Mouse (Mus musculus) neural tube, embryonic 11.5 days (tissue): ENCODE measurements around the gene Gipc2. TPM values are rescaled to one million over a fixed set of nuclear protein-coding genes. Genes with fewer than 3 reads are reported as not detected.

ENCODE experiments used
- ATAC-seq: fragments of 200-750 bp; cut with Nextera tagmentation; 2 replicates; pipeline ENCODE4 v1.8.0; 2017; ENCODE audit warnings: moderate number of reproducible peaks, mild to moderate bottlenecking, moderate TSS enrichment, moderate library complexity; ENCODE audit not compliant: insufficient read depth, low FRiP score, low TSS enrichment
- DNase-seq: peaks from one replicate; pipeline ENCODE4 v3.0.0-alpha.2; 2015; ENCODE audit warnings: low spot score
- H3K27ac ChIP-seq: fragments of 300-500 bp; sonication (generic); 2 replicates; pipeline ENCODE4 v1.5.1; 2014; ENCODE audit warnings: low read depth, mild to moderate bottlenecking, low read length
- H3K27me3 ChIP-seq: fragments of 300-500 bp; sonication (generic); 2 replicates; pipeline ENCODE4 v1.6.1; 2014; ENCODE audit warnings: mild to moderate bottlenecking, low read length, mixed read lengths; ENCODE audit not compliant: control insufficient read depth, insufficient read depth
- H3K36me3 ChIP-seq: fragments of 300-500 bp; sonication (generic); 2 replicates; pipeline ENCODE4 v1.6.1; 2014; ENCODE audit warnings: mild to moderate bottlenecking, low read length, moderate library complexity, mixed read lengths; ENCODE audit not compliant: control insufficient read depth, insufficient read depth
- H3K4me1 ChIP-seq: fragments of 300-500 bp; sonication (generic); 2 replicates; pipeline ENCODE4 v1.6.1; 2014; ENCODE audit warnings: low read length, mixed read lengths; ENCODE audit not compliant: control insufficient read depth, insufficient read depth
- H3K4me2 ChIP-seq: fragments of 300-500 bp; sonication (generic); 2 replicates; pipeline ENCODE4 v1.6.1; 2014; ENCODE audit warnings: low read depth, mild to moderate bottlenecking, moderate library complexity
- H3K4me3 ChIP-seq: fragments of 300-500 bp; sonication (generic); 2 replicates; pipeline ENCODE4 v1.5.1; 2014; ENCODE audit warnings: low read depth, low read length
- H3K9ac ChIP-seq: fragments of 300-500 bp; sonication (generic); 2 replicates; pipeline ENCODE4 v1.6.1; 2014; ENCODE audit warnings: mild to moderate bottlenecking, low read length
- H3K9me3 ChIP-seq: fragments of 300-500 bp; sonication (generic); 2 replicates; pipeline ENCODE4 v1.6.1; 2016; ENCODE audit warnings: low read length; ENCODE audit not compliant: control insufficient read depth
- WGBS: fragments of 180-500 bp; shearing (Covaris S2); extraction: QIAGEN DNeasy Blood & Tissue Kit; methylation state at CpG from one replicate; pipeline ENCODE4 v1.1.7; 2014; 5-methylcytosine and 5-hydroxymethylcytosine counted together
- polyA plus RNA-seq: library from polyadenylated mRNA; unstranded; fragments of >200 nt; fragmentation: Nextera tagmentation; extraction: Ambion mirVana; gene quantifications from 2 replicates; pipeline ENCODE4 v1.2.1, GENCODE M21; 2014

The Gipc2 gene
- polyA plus RNA-seq, 1 experiment from 2014 or later = 1.1 TPM

- no peak overlapping the region for H3K4me2 ChIP-seq
- H3K4me1 ChIP-seq = no peaks in the 10 kb centered on the region
- 88% methylated on average over 8 of the region's 8 CpGs for WGBS
- no peaks in the 10 kb centered on the region for H3K27me3 ChIP-seq
- no peak for DNase-seq
- H3K4me3 ChIP-seq = no peak overlapping the region
- H3K36me3 ChIP-seq = no peaks in the 10 kb centered on the region
- ATAC-seq = no peak
- no peaks in the 10 kb centered on the region for H3K9me3 ChIP-seq
- H3K27ac ChIP-seq = no peak overlapping the region
- H3K9ac ChIP-seq = no peak overlapping the region
These were observed 53.4 kb downstream of the Gipc2 start for GRCm38 (mm10) chr3:152112664-152113063.

- ATAC-seq (no peak), DNase-seq (no peak)
- H3K27ac ChIP-seq = no peak overlapping the region
- no peak overlapping the region for H3K9ac ChIP-seq
- H3K4me1 ChIP-seq = peaks cover 3% of the 10 kb centered on the region; the same call in 1 of the 2 replicates
- no peaks in the 10 kb centered on the region for H3K27me3 ChIP-seq
- H3K4me3 ChIP-seq = no peak overlapping the region
- no peaks in the 10 kb centered on the region for H3K36me3 ChIP-seq
- WGBS = 80% methylated on average over 4 of the region's 4 CpGs
- no peaks in the 10 kb centered on the region for H3K9me3 ChIP-seq
- no peak overlapping the region for H3K4me2 ChIP-seq
These were observed 54.5 kb downstream of the Gipc2 start for GRCm38 (mm10) chr3:152111482-152111881.

GRCm38 (mm10) chr3:152111081-152111480 lies 54.9 kb downstream of the Gipc2 start:
- ATAC-seq (no peak; the same call in 1 of the 2 replicates), DNase-seq (peak; percentile 72)
- WGBS = 24% methylated on average over 9 of the region's 9 CpGs
- H3K4me3 ChIP-seq = no peak overlapping the region
- no peaks in the 10 kb centered on the region for H3K36me3 ChIP-seq
- H3K4me2 ChIP-seq = no peak overlapping the region
- H3K27me3 ChIP-seq = no peaks in the 10 kb centered on the region
- no peak overlapping the region for H3K9ac ChIP-seq
- no peak overlapping the region for H3K27ac ChIP-seq
- peaks cover 3% of the 10 kb centered on the region; the same call in 1 of the 2 replicates for H3K4me1 ChIP-seq
- no peaks in the 10 kb centered on the region for H3K9me3 ChIP-seq

- no peaks in the 10 kb centered on the region for H3K27me3 ChIP-seq
- no peak overlapping the region for H3K4me2 ChIP-seq
- peaks cover 3% of the 10 kb centered on the region; the same call in 1 of the 2 replicates for H3K4me1 ChIP-seq
- no peak overlapping the region for H3K4me3 ChIP-seq
- H3K9ac ChIP-seq = no peak overlapping the region
- no peaks in the 10 kb centered on the region for H3K36me3 ChIP-seq
- ATAC-seq (no peak), DNase-seq (no peak)
- no peaks in the 10 kb centered on the region for H3K9me3 ChIP-seq
- no peak overlapping the region for H3K27ac ChIP-seq
- 47% methylated on average over 7 of the region's 7 CpGs for WGBS
These were observed 56.8 kb downstream of the Gipc2 start for GRCm38 (mm10) chr3:152109260-152109587.

- H3K9ac ChIP-seq = no peak overlapping the region
- no peaks in the 10 kb centered on the region for H3K27me3 ChIP-seq
- 25% methylated on average over 3 of the region's 3 CpGs for WGBS
- H3K4me2 ChIP-seq = no peak overlapping the region
- ATAC-seq (no peak), DNase-seq (no peak)
- H3K4me3 ChIP-seq = no peak overlapping the region
- no peaks in the 10 kb centered on the region for H3K9me3 ChIP-seq
- H3K27ac ChIP-seq = no peak overlapping the region
- H3K4me1 ChIP-seq = peaks cover 3% of the 10 kb centered on the region; the same call in 1 of the 2 replicates
- no peaks in the 10 kb centered on the region for H3K36me3 ChIP-seq
These were observed 57.3 kb downstream of the Gipc2 start for GRCm38 (mm10) chr3:152108560-152109259.

- peaks cover 3% of the 10 kb centered on the region; the same call in 1 of the 2 replicates for H3K4me1 ChIP-seq
- no peak for DNase-seq
- H3K9ac ChIP-seq = no peak overlapping the region
- no peaks in the 10 kb centered on the region for H3K9me3 ChIP-seq
- no peaks in the 10 kb centered on the region for H3K36me3 ChIP-seq
- H3K4me3 ChIP-seq = no peak overlapping the region
- no peak overlapping the region for H3K27ac ChIP-seq
- WGBS = 69% methylated on average over 5 of the region's 5 CpGs
- ATAC-seq = no peak
- no peak overlapping the region for H3K4me2 ChIP-seq
- no peaks in the 10 kb centered on the region for H3K27me3 ChIP-seq
These were observed 58.0 kb downstream of the Gipc2 start for GRCm38 (mm10) chr3:152108003-152108395.

- DNase-seq (peak; percentile 59), ATAC-seq (peak; percentile 65)
- Histone ChIP-seq H3K9ac (no peak overlapping the region), H3K9me3 (no peaks in the 10 kb centered on the region), H3K36me3 (no peaks in the 10 kb centered on the region), H3K4me2 (peak overlapping the region; percentile 83), H3K27ac (no peak overlapping the region), H3K27me3 (no peaks in the 10 kb centered on the region), H3K4me3 (peak overlapping the region; percentile 28), H3K4me1 (peaks cover 3% of the 10 kb centered on the region; the same call in 1 of the 2 replicates)
- WGBS = 29% methylated on average over 30 of the region's 30 CpGs
These were observed 58.7 kb downstream of the Gipc2 start for GRCm38 (mm10) chr3:152107149-152108002.

- peak overlapping the region; percentile 33 for H3K9ac ChIP-seq
- H3K27ac ChIP-seq = no peak overlapping the region
- H3K27me3 ChIP-seq = no peaks in the 10 kb centered on the region
- H3K36me3 ChIP-seq = no peaks in the 10 kb centered on the region
- ATAC-seq (peak; percentile 18), DNase-seq (peak; percentile 40)
- no peaks in the 10 kb centered on the region for H3K9me3 ChIP-seq
- WGBS = 1% methylated on average over 28 of the region's 28 CpGs
- peaks cover 3% of the 10 kb centered on the region; the same call in 1 of the 2 replicates for H3K4me1 ChIP-seq
- peak overlapping the region; percentile 83 for H3K4me2 ChIP-seq
- peak overlapping the region; percentile 28 for H3K4me3 ChIP-seq
These were observed 59.5 kb downstream of the Gipc2 start for GRCm38 (mm10) chr3:152106225-152107148.
